Mouse (Mus musculus): ENCODE results near the gene Ntn1.
A peak's percentile ranks its signal among the peaks of the same experiment; 100 is the strongest.

Gene Ntn1

GRCm38 (mm10) chr11:68330398-68331116 is 70.1 kb downstream of the Ntn1 start:
- DNase-seq: no peak

DNA sequence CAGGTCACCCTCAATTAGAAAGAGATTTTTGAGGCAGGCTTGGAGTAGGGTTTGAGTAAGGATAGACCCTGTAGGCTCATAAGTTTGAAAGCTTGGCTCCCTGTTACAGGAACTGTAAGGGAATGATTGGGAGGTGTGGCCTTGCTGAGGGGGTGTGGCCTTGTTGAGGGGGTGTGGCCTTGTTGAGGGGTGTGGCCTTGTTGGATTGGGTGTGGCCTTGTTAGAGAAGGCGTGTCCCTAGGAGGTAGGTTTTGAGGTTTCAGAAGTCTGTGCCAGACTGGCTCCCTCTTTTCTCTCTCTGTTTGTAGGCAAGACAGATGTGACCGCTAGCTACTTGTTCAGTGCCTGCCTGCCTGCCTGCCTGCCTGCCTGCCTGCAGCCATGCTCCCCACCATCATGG is 75.8 kb downstream of the Ntn1 start:
- no peak for DNase-seq

DNA sequence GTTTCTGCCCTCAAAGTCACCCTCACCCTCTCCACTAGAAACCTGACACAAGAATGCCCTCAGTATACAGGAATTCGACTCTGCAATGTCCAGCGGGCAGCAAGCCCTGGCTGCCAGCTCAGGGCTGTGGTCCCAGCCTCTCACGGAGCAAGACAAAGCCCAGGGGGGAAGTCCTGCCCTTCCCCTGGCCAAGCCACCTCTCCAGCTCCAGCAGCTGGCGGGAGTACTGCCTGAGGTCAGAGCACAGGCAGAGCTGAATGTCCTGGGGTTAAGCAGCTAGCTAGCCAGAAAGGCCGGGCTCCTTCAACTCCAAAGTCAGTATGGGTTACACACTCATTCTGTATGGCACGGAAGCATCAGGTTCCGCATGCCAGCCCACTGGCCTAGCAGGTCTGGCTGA is 79.2 kb downstream of the Ntn1 start:
- peak; percentile 55 to 64 for DNase-seq

DNA sequence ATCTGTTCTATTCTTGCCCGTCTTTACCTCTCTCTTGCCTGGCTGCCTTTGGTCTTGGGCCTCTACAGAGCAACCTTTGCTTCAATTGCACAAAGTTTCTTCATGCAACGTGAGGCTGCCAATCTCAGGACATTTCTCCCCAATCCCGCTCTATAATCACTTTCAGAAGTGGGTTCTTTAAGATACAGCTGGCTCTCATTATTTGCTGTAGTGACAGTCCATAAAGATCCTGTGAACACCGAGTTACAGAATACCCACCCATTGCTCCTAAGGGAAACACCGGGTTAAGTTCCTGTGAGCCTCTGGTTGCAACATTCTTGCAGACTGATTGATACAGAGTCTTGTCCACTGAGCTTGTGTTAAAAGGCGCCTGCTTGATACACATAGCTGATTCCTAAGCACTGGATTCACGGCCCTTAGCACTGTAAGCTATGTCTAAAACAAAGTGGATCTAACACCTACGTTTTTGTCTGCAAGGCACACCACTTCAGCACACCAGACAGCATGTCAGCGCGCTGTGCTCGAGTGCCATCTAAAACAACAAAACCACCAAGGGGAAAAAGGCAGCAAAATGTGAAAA is 85.0 kb downstream of the Ntn1 start:
- no peak for DNase-seq

- DNase-seq: no peak
These were observed 86.8 kb downstream of the Ntn1 start for GRCm38 (mm10) chr11:68313861-68314260.

- DNase-seq: peak in 1 of 2 experiments; percentile 25
These were observed 87.6 kb downstream of the Ntn1 start for GRCm38 (mm10) chr11:68313065-68313464.

GRCm38 (mm10) chr11:68308911-68309580 is 91.6 kb downstream of the Ntn1 start:
- no peak for DNase-seq

- no peak for DNase-seq
These were observed 94.6 kb downstream of the Ntn1 start for GRCm38 (mm10) chr11:68305997-68306396.

DNA sequence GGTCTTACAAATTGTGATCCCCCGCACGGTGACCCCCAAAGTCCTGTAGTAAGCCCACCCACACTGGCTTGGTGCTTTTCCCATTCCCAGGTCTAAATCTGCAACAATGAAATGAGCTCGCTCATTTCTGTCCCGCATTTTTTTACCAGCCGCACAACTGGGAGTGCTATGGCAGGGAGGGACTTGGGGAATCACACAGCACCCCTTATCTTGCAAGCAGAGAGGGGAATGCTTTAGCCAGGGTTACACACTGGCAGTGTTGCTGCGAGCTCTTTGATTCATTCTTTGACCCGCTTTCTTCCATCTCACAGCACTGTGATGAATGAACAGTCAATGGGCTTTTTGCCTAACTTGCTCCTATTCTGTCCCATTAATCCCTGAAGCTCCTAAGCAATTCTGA is 98.3 kb downstream of the Ntn1 start:
- no peak for DNase-seq

DNA sequence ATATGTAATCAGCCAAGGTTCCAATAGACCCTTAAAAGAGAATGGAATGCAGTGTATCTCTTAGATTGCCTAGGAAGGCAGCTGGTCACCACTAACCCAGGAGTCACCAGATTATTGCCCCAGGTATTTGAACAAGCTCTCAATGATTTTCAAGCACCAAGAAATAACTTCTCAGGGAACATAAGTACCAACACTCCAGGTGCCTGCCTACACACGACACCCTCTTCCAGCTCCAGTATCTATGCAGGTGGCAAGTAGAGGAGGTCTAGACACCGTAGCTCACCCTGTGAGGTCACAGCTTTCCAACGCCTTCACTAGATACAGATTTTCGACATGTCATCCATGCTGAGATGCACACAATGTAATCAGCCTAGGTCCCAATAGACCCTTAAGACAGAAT is 99.0 kb downstream of the Ntn1 start:
- no peak for DNase-seq

GRCm38 (mm10) chr11:68295474-68295873 is 105.1 kb downstream of the Ntn1 start:
- DNase-seq: no peak

DNA sequence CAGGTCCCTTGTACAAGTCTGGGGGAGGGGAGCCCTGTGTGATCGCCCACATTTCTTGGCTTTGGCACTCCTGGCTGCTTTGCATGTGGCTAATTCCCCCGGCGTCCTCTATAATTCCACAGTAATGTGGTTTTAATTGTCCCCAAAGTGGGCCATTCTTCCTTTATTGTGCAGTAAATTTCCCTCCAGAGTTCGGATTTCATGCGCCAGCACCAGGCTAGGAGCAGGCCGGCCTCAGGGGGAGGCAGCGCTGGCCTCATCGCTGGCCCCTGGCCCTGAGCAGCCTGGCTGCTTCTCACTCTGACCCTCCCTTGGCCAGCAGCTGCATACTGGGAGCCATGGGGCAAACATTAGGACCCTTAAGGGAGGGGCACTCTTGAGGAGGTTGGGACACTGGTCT is 110.0 kb downstream of the Ntn1 start:
- DNase-seq: no peak

DNA sequence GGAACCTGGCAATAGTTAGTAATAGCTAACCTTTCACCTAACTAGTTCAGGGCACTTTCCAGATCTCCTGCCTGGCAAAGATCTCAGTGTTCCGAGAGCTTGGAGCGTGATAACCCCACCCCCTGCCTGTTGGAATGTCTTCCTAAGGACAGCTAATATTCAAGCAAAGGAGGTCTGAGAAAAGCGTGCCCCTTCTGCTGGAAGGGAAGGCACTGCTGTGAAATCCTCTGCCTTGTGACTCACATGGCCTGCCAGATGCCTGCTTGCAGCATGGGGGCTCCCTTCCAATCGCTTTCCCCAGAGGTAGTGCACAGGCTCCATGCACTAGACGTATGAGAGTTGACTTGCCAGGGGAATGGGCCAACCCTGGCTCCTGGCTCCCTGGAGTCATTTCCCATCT is 113.3 kb downstream of the Ntn1 start:
- DNase-seq: peak; percentile 84 to 89

DNA sequence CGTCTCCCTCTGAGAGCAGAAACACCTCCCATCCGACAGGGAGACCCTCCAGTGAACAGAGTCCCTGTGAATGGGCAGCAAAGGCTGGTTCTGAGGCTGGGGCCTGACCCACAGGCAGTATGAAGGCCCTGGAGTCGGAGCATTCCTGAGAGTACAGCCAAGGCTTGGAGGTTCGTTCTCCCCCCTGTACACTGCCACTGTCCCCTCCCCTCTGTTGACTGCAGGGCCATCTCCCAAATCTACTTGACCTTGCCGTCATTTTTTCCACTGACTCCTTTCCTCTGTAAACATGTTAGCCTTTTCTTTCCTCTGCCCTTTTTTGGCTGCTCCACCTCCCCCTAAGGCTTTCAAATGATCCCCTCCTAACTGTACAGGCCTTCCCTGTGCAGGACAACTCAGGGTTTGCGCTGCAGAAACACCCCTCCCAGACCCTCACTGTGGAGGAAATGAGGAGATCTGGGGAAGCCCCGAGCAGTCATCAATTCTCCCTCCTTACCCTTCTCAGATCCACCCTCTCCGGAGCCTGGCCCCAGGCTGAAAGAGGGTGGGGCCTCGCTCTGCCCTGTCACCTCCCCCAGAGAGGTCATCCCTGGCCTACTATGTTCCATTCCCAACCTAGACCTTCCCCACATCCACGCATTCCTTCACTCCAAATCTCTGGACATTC is 114.3 kb downstream of the Ntn1 start:
- DNase-seq: peak in 1 of 2 experiments; percentile 36

DNA sequence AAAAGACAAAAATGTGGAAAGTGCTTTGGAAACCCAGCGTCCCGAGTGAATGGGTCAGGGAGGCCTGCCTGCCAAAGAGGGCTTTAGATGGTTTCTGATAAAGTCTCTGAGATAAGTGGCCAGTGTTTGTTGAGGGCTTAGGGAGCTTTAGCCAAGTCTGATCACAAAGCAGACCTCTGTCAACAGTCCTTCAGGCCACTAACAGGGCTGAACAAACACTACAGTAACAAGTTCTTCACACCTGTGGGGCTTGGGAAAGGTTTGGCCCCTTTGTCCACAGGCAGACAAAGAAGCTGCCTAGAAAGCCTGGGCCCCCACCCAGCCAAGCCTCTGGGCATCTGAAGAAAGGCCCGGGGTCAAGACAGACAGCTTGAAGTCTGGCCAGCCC is 114.9 kb downstream of the Ntn1 start:
- no peak for DNase-seq

DNA sequence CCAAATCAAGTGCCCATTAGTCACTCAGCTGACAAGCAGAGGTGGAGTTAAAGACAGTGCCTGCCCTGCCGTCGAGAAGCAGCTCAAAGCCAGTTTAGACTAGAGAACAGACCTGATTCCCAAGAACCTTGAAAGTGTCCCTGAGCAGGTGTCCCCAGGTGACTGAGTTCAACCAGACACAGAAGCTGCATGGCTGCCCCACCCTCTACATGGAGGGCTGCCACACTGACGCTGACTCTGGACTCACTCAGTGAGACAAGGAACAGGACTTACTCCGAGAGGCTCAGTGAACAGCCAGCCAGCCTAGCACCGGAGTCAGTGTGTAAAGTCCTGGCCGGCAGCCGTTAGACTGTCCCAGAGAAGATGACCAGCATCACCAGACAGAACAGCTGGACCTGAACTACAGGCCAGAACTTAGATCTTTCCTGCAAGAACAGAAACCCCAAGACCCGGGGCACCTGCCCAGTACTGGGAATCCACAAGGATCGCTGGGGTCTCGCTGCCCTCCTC is 120.6 kb downstream of the Ntn1 start:
- peak in 1 of 2 experiments; percentile 34 for DNase-seq

DNA sequence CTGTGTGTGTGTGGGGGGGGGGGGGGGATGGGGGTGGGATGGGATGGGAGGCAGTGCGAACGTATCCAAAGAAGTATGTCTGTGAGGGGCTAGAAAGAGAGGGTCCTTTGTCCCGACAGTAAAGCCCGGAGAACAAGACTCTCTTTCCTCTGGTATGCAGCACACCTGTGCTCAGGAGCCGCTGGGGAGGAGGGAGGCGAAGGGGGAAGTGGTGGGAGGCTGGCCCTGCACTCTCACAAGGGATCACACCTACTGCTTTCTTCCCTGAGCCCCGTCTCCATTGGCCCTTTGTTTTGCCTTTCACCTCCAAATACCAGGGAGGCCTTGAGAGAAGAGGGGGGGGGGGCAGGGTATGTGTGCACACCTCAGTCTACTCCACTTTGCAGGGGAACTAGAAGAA is 123.7 kb downstream of the Ntn1 start:
- DNase-seq: no peak

DNA sequence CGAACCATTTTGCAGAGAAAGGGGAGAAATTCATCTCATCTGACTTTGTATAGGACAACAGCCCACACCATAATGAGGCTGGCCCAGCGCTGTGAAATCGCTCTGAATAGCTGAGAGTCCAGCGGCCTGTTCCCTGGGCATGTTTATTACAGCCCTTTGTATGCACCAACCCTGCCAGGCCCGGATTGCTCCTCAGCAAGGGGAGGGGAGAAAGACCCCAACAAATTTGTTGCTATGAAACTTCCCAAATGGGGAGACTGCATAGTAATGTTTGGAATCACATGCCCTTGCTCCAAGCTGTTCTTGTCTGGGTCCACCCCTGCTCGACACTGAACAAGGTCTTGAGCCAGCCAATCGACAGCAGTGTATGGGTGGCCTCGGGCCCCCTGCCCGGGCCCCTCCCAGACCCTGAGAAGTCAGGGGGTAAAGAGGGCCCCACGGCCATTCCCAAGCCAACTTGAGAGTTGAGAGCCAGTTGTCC is 126.3 kb downstream of the Ntn1 start:
- no peak for DNase-seq

- no peak for DNase-seq
These were observed 126.8 kb downstream of the Ntn1 start for GRCm38 (mm10) chr11:68273855-68274254.

GRCm38 (mm10) chr11:68270730-68271467 is 129.7 kb downstream of the Ntn1 start:
- DNase-seq: no peak

DNA sequence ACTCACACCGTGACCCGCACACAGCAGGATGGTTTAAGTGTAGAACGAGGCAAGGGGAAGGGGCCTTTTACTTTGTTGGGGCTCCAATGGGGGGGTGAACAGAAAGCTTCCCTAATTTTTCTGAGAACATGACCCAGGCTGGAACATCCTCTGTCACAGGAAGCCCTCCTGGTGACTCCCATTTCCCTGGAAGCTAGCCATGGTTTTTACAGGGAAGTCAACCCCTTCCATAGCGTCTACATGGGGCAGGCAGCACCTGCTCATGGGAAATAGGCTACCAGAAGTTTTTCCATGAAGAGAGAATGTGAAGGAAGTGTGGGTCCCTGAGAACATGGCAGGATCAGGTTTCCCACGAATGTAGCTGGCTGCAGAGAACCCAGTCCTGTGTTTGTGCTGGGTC is 136.3 kb downstream of the Ntn1 start:
- no peak for DNase-seq

- no peak for DNase-seq
These were observed 137.5 kb downstream of the Ntn1 start for GRCm38 (mm10) chr11:68263100-68263499.

All from kidney, postnatal 36 days (tissue).